Mouse (Mus musculus): ENCODE measurements around the gene Fbxo2. TPM values are rescaled to one million over a fixed set of nuclear protein-coding genes. Genes with fewer than 3 reads are reported as not detected.

Gene Fbxo2
- polyA plus RNA-seq, 1 experiment from 2014 or later, result 2.1 TPM

DNA sequence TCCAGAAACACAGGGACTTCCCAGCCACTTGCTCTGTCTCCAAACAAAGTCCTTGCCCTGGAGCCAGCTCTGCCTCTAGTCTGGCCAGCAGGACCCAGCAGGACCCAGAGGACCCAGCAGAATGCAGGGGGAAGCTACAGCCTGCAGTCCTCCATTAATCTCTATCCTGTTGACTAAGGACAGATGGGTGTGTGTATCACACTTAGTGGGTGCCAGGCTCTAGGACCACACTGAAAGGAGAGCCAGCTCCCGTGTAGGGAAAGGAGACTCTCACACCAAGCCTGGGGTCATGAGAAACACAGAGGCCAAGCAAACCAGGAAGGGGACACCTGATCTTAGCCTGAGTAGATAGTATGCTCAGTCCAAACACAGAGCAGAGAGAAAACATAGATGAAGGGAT lies 32.2 kb upstream of the Fbxo2 start:
- Histone ChIP-seq H3K4me1 (peaks cover 24% of the 10 kb centered on the region), H3K4me2 (no peak overlapping the region), H3K9ac (no peak overlapping the region), H3K9me3 (replicated peaks) (no peaks in the 10 kb centered on the region), H3K27ac (no peak overlapping the region), H3K36me3 (no peaks in the 10 kb centered on the region), H3K27me3 (peaks cover 49% of the 10 kb centered on the region), H3K4me3 (replicated peaks) (no peak overlapping the region)
- 52% methylated on average over 1 of the region's 1 CpGs for WGBS
- ATAC-seq (replicated peaks; ENCODE audit: low FRiP score), result no peak

DNA sequence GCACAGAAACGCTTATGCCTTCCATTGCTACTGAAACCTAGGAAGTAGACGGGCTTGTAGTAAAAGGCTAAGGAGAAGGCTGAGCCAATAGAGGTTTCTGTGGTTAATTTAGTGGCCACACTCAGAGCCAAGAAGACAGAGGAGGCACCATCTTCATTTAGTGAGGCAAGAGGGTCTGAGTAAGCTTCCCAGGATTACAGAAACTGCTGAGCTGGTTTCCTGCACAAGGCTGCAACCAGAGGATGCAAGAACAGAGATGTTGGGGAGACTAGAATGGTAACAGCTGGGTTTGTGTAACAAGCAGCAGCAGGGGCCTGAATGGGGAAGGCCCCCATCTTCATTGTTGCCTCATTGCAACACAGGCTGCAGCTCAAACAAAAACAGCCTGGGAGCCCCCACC lies 31.7 kb upstream of the Fbxo2 start:
- no peak overlapping the region for H3K9ac ChIP-seq
- ATAC-seq (replicated peaks; ENCODE audit: low FRiP score), result no peak
- no peaks in the 10 kb centered on the region for H3K36me3 ChIP-seq
- WGBS, result 68% methylated on average over 2 of the region's 2 CpGs
- no peaks in the 10 kb centered on the region for H3K9me3 ChIP-seq (replicated peaks)
- H3K4me2 ChIP-seq, result no peak overlapping the region
- H3K4me3 ChIP-seq (replicated peaks), result no peak overlapping the region
- H3K27me3 ChIP-seq, result peaks cover 49% of the 10 kb centered on the region
- H3K27ac ChIP-seq, result no peak overlapping the region
- H3K4me1 ChIP-seq, result peaks cover 24% of the 10 kb centered on the region

DNA sequence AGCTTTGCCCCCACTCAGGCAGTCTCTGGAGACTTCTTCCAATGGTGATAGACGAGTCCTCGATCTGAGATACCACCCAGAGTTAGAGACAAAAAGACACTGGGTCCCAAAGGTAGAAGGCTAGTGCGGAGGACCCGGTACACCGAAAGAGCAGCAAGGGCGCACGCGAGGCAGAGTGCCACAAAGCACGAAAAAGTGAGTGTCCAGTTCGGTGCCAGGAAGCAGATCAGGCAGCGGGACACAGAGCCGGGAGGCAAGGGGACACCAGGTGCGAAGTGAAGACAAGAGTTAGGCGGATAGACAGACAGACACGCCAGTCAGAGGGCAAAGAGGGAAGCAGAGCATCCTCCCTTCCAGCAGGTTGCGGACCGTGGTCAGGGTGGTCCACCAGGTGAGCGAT lies 30.3 kb upstream of the Fbxo2 start, which contains the start of gene Mad2l2:
TSS of gene Mad2l2 (plus strand) at position 252 of the 400 bp plus-strand sequence.
- Histone ChIP-seq H3K4me3 (replicated peaks) (peak within 1 kb of the TSS; percentile 71), H3K9ac (peak within 1 kb of the TSS; percentile 78), H3K27me3 (peaks cover 53% of the 10 kb centered on the region), H3K9me3 (replicated peaks) (no peaks in the 10 kb centered on the region), H3K36me3 (no peaks in the 10 kb centered on the region), H3K27ac (peak within 1 kb of the TSS; percentile 37; the same call in 1 of the 2 replicates), H3K4me2 (peak within 1 kb of the TSS; percentile 99), H3K4me1 (peaks cover 24% of the 10 kb centered on the region)
- WGBS, result 2% methylated on average over 18 of the region's 18 CpGs
- ATAC-seq (replicated peaks; ENCODE audit: low FRiP score), result no peak; the same call in 1 of the 2 replicates

DNA sequence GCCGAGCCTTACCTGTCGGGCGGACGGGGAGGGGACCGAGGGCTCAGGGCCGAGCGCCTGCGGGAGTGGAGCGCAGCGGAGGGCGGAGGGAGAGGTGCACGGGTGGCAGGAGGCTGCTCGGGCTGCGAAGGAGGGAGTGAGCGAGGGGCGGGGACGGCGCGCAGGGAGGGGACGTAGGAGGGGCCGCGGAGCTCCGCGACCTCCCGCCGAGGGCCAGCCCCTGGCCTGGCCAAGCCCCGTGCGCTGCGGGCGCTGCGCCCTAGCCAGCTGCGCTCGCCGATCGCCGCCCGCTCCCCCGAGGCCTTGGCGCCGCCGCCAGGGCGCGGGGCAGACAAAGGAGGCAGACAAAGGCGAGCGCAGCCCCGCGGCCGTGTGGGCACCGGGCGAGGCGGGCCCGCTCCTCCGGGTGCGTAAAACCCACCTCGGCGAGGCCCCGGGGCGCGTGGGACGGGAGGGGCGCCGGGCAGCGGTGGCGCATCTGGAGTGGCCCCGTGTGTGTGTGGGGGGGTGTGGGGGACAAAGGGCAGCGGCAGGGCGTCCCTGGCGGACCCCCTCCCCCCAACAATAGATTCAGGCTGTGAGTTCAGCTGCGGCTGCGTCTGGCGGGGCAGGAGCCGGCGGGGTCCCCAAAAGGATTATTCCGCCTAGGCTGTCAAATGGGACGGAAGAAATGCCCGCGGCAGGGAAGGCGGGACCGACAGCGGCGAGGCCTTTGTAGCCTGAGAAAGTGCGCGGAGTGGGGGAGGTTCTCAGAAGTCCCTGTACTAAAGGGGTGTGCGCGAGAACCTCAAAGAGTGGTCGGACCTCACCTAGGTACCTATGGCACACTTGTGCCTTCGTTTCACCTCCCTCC lies 29.6 kb upstream of the Fbxo2 start, which contains the start of gene Draxin:
TSS of gene Draxin (minus strand) at position 138 of the 853 bp plus-strand sequence.
- Histone ChIP-seq H3K4me1 (peaks cover 24% of the 10 kb centered on the region), H3K36me3 (no peaks in the 10 kb centered on the region), H3K9ac (peak within 1 kb of the TSS; percentile 78), H3K27me3 (peaks cover 53% of the 10 kb centered on the region), H3K4me2 (peak within 1 kb of the TSS; percentile 99), H3K9me3 (replicated peaks) (no peaks in the 10 kb centered on the region), H3K4me3 (replicated peaks) (peak within 1 kb of the TSS; percentile 71), H3K27ac (peak within 1 kb of the TSS; percentile 37; the same call in 1 of the 2 replicates)
- peak; percentile 93 for ATAC-seq (replicated peaks; ENCODE audit: low FRiP score)
- under 1% methylated on average over 83 of the region's 87 CpGs for WGBS

DNA sequence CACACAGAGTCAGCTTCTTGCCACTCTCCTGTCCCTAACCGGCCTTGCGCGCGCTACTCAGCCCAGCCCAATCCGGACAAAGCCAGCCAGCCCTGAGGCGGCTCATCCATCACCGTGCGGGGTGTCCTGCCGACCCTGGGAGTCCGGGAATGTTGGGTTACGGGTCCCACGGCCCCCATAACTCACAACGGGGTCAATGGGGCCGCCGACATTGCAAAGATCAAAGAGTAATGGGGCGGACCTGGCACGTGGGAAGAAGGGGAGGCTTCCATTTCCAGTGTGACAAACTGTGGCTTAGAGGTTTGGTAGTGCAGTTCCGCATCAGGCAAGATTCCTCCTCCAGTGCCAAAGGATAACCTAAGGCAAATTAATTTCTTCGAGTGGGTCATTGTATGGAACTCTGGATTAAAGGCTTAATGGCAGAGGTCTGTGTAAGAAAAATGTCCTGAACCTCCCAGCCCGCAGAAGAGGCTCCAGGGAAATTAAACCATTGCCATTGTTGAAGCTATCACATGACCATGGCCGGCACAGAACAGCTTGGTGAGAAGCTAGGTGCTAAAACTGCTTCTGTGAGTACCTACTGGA lies 28.8 kb upstream of the Fbxo2 start:
- Histone ChIP-seq H3K27me3 (peaks cover 53% of the 10 kb centered on the region), H3K27ac (no peak overlapping the region), H3K4me3 (replicated peaks) (peak overlapping the region; percentile 71), H3K4me1 (peaks cover 24% of the 10 kb centered on the region), H3K9me3 (replicated peaks) (no peaks in the 10 kb centered on the region), H3K4me2 (peak overlapping the region; percentile 99), H3K9ac (peak overlapping the region; percentile 78), H3K36me3 (no peaks in the 10 kb centered on the region)
- WGBS, result 1% methylated on average over 21 of the region's 21 CpGs
- peak; percentile 74 for ATAC-seq (replicated peaks; ENCODE audit: low FRiP score)

DNA sequence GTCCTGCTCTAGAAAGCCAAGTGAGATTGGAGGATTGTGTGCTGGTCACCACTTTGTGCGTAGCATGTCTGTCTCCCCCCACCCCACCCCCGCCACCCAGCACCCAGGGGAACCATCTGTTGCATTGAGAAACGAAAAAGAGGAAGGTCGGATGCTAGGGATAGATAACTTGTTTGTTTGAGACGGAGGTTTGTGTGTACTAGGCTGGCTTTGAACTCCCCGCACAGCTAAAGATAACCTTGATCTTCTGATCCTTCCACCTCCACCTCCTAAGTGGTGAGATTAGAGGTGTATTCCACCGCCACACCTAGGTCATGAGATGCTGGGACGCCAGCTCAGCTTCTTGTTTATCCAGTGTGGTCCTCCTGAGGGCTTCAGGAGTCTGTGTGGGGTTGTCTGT lies 25.4 kb upstream of the Fbxo2 start:
- no peak overlapping the region for H3K9ac ChIP-seq
- H3K36me3 ChIP-seq, result no peaks in the 10 kb centered on the region
- ATAC-seq (replicated peaks; ENCODE audit: low FRiP score), result no peak
- no peaks in the 10 kb centered on the region for H3K9me3 ChIP-seq (replicated peaks)
- H3K4me2 ChIP-seq, result no peak overlapping the region
- no peak overlapping the region for H3K4me3 ChIP-seq (replicated peaks)
- WGBS, result 87% methylated on average over 8 of the region's 8 CpGs
- H3K27me3 ChIP-seq, result peaks cover 52% of the 10 kb centered on the region
- H3K4me1 ChIP-seq, result peaks cover 27% of the 10 kb centered on the region
- no peak overlapping the region for H3K27ac ChIP-seq

DNA sequence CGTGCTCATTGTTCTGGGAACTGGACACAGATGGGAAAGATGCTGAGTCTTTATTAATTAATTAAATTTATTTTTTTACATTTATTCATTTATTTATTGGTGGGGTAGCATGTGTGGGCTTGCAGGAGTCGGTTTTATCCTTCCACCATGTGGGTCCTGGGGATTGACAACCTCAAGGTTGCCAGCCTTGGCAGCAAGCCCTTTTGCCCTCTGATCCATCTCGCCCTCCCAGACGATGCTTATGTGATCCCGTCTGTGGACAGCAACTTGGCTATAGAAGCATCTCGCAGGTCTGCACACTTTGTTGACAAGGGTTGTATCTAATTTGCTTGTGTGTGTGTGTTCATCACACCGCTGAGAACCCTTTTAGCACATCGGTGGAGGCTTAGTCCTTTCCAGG lies 22.9 kb upstream of the Fbxo2 start:
- no peak overlapping the region for H3K27ac ChIP-seq
- 82% methylated on average over 8 of the region's 8 CpGs for WGBS

DNA sequence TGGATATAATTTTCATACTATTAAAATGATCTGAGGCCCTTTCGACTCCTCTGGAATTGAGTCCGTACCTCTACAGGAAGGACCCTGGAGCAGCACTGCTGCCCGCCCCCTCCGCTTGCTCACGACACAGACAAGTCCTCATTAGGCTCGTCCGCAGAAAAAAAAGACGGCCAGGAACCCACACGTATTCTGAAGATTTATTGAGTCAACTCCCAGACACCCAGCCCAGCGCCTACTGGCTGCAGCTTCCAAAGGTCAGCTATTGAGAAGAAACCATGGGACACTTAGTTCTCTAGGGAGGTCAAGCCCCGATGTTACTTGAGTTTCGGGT lies 20.7 kb upstream of the Fbxo2 start:
- Histone ChIP-seq H3K36me3 (no peaks in the 10 kb centered on the region; the same call in 1 of the 2 replicates), H3K27ac (peak overlapping the region; percentile 97), H3K4me1 (peaks cover 6% of the 10 kb centered on the region), H3K4me3 (replicated peaks) (peak overlapping the region; percentile 78), H3K9ac (peak overlapping the region; percentile 78), H3K27me3 (peaks cover 26% of the 10 kb centered on the region), H3K4me2 (peak overlapping the region; percentile 95), H3K9me3 (replicated peaks) (no peaks in the 10 kb centered on the region)
- WGBS, result under 1% methylated on average over 12 of the region's 12 CpGs
- no peak for ATAC-seq (replicated peaks; ENCODE audit: low FRiP score)

More for the DNA sequence above, 22.9 kb upstream of the Fbxo2 start:
- Histone ChIP-seq H3K27me3 (peaks cover 29% of the 10 kb centered on the region), H3K9me3 (replicated peaks) (no peaks in the 10 kb centered on the region), H3K4me2 (no peak overlapping the region), H3K36me3 (no peaks in the 10 kb centered on the region), H3K4me3 (replicated peaks) (no peak overlapping the region), H3K4me1 (peaks cover 6% of the 10 kb centered on the region), H3K9ac (no peak overlapping the region)
- ATAC-seq (replicated peaks; ENCODE audit: low FRiP score), result no peak

DNA sequence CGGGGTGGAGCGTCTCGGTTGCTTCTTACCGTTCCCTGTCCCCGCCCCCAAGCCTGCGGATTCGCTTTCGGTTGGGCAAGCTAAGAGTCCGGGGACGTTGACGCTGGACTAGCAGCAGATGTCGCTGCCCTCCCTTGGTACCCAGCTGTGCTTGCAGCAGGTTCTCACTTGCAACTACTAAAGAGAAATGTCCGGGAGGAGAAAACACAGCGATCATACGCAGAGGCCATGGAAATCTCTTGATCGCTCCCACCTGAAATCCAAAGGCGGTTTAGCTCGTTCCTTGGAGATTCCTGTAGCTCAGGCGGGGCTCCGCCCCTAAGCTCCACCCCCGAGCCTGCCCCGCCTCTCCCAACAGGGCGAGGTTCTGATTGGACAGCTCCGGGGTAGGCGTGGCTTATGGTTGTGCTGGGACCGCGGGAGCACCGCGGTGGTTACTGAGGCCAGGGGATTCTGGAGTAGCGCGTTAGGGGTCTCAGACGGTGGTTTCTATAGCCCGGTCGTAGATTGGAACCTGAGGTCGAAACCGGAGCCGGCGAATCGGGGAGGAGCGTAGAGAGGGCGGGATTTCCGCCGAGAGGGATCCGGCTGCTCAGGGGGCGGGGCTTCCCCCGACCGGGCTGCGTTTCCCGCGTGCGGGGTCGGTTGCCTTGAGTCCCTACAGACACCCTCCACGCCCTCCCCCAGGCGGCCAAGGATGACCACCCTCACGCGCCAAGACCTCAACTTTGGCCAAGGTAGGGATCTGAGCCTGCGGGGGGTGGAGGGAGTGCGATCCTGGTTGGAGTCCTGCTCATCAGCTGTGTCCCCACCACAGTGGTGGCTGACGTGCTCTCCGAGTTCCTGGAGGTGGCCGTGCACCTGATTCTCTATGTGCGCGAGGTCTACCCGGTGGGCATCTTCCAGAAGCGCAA lies 20.1 kb upstream of the Fbxo2 start:
- WGBS, result under 1% methylated on average over 65 of the region's 65 CpGs

DNA sequence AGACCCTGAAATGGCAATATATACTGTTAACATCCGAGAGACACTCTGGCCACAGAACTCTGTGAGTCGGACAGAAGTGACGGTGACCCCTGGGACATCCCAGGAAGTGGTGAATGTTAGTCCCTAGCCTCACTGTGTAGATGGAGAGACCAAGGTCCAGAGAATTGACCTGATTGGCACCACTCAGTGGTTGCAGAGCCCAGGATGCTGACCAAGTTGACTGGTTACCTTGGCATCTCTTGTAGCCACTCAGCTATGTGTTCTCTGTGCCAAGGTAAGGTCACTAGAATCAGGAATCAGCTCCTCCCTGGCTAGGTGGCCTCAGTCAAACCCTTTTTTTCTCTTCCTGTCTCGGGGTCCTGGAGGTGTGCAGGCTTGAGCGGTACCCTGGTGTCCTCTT lies 16.7 kb upstream of the Fbxo2 start:
- H3K9ac ChIP-seq, result no peak overlapping the region
- H3K27ac ChIP-seq, result no peak overlapping the region
- H3K4me1 ChIP-seq, result peaks cover 8% of the 10 kb centered on the region
- H3K4me2 ChIP-seq, result no peak overlapping the region
- no peak overlapping the region for H3K4me3 ChIP-seq (replicated peaks)
- ATAC-seq (replicated peaks; ENCODE audit: low FRiP score), result no peak
- peaks cover 7% of the 10 kb centered on the region for H3K27me3 ChIP-seq
- peaks cover 24% of the 10 kb centered on the region for H3K36me3 ChIP-seq
- 88% methylated on average over 5 of the region's 5 CpGs for WGBS
- H3K9me3 ChIP-seq (replicated peaks), result no peaks in the 10 kb centered on the region

More for the DNA sequence above, 20.1 kb upstream of the Fbxo2 start:
- Histone ChIP-seq H3K4me3 (replicated peaks) (peak overlapping the region; percentile 78), H3K27me3 (peaks cover 25% of the 10 kb centered on the region), H3K9ac (peak overlapping the region; percentile 78), H3K36me3 (peaks cover 6% of the 10 kb centered on the region), H3K4me1 (peaks cover 6% of the 10 kb centered on the region), H3K4me2 (peak overlapping the region; percentile 95), H3K9me3 (replicated peaks) (no peaks in the 10 kb centered on the region), H3K27ac (peak overlapping the region; percentile 97)
- peak; percentile 95 for ATAC-seq (replicated peaks; ENCODE audit: low FRiP score)

DNA sequence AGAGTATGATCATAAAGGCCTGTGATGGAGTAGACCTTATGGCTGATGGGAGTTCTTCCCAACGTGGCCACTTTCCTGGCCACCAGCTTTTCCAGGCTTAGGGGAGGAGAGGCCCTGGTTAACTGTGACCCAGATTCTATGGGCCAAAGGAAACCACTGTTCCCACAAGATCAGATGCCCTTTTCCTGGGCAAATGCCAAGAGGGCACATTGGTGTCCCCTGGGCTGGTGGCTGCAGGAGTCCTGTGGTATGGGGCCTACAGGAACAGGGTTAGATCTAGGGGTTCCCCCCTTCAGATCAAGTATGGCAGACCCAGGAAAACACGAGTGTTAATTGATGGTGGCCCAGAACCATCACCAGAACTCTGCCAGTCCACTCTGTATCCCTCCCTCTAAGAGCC lies 12.7 kb upstream of the Fbxo2 start:
- 0 out of 2 replicates have a peak, but pooled peaks cover 6% of the 10 kb centered on the region for H3K27me3 ChIP-seq
- no peak for ATAC-seq (replicated peaks; ENCODE audit: low FRiP score)
- no peaks in the 10 kb centered on the region for H3K9me3 ChIP-seq (replicated peaks)
- H3K36me3 ChIP-seq, result peaks cover 24% of the 10 kb centered on the region
- no peak overlapping the region for H3K9ac ChIP-seq
- no peak overlapping the region for H3K27ac ChIP-seq
- H3K4me1 ChIP-seq, result peaks cover 32% of the 10 kb centered on the region
- no peak overlapping the region for H3K4me3 ChIP-seq (replicated peaks)
- H3K4me2 ChIP-seq, result no peak overlapping the region
- WGBS, result 96% methylated on average over 2 of the region's 2 CpGs
